Mouse (Mus musculus) MEL (cell line): ENCODE results near the gene Gria4. TPM values are rescaled to one million over a fixed set of nuclear protein-coding genes. Genes with fewer than 3 reads are reported as not detected.
"Not testable (repeated sequence)": the region's sequence is repeated elsewhere in the genome, so short reads cannot be mapped to it uniquely, and the experiment has no call there.

ENCODE experiments used
- DNase-seq: peaks from one replicate; pipeline ENCODE4 v3.0.0; 2011; ENCODE audit warnings: low read depth, low spot score
- H3K27ac ChIP-seq: 2 replicates; pipeline ENCODE4 v1.5.1; 2012; ENCODE audit warnings: low read depth, mild to moderate bottlenecking, control low read depth, low read length, moderate library complexity; ENCODE audit not compliant: control insufficient read depth
- H3K27me3 ChIP-seq, 2 experiments: fragments of 150-350 bp in 1 of 2; sonication (generic) in 1 of 2; 2 replicates each; pipeline ENCODE4 v1.6.1; 2012; ENCODE audit warnings: low read length in 2 of 2, mild to moderate bottlenecking in 2 of 2, improper control_type of control experiment in 1 of 2, moderate library complexity in 1 of 2; ENCODE audit not compliant: insufficient read depth in 2 of 2, control insufficient read depth in 1 of 2
- H3K36me3 ChIP-seq, 2 experiments: 2 replicates each; pipeline ENCODE4 v1.6.1; 2012 to 2014; ENCODE audit warnings: low read length in 2 of 2, improper control_type of control experiment in 1 of 2, inconsistent platforms in 1 of 2, mild to moderate bottlenecking in 1 of 2; ENCODE audit not compliant: insufficient read depth in 2 of 2, control insufficient read depth in 1 of 2
- H3K4me1 ChIP-seq, 2 experiments: fragments of 150-350 bp in 1 of 2; sonication (generic) in 1 of 2; 2 replicates each; pipeline ENCODE4 v1.6.1; 2012; ENCODE audit warnings: low read length in 2 of 2, improper control_type of control experiment in 1 of 2, mild to moderate bottlenecking in 1 of 2; ENCODE audit not compliant: insufficient read depth in 2 of 2, control insufficient read depth in 1 of 2
- H3K4me3 ChIP-seq, 2 experiments: fragments of 150-350 bp in 1 of 2; sonication (generic) in 1 of 2; 2 replicates each; pipeline ENCODE4 v1.5.1; 2012; ENCODE audit warnings: low read depth in 2 of 2, low read length in 2 of 2, mild to moderate bottlenecking in 2 of 2, moderate library complexity in 2 of 2, control low read depth in 1 of 2, improper control_type of control experiment in 1 of 2; ENCODE audit not compliant: control insufficient read depth in 1 of 2, insufficient read depth in 1 of 2
- H3K79me2 ChIP-seq: 2 replicates; pipeline ENCODE4 v1.6.1; 2012; ENCODE audit warnings: mild to moderate bottlenecking, low read length, moderate library complexity; ENCODE audit not compliant: control insufficient read depth, poor library complexity, insufficient read depth
- H3K9ac ChIP-seq: 2 replicates; pipeline ENCODE4 v1.6.1; 2012; ENCODE audit warnings: low read depth, mild to moderate bottlenecking, control low read depth, low read length, moderate library complexity; ENCODE audit not compliant: control insufficient read depth, poor library complexity, severe bottlenecking
- H3K9me3 ChIP-seq: fragments of 150-350 bp; sonication (generic); replicated peaks from 2 replicates; pipeline ENCODE4 v1.6.1; 2012; ENCODE audit warnings: mild to moderate bottlenecking, low read length, improper control_type of control experiment, moderate library complexity; ENCODE audit not compliant: insufficient read depth
- BHLHE40 ChIP-seq: IDR thresholded peaks from 2 replicates; pipeline ENCODE4 v1.6.1; 2012; ENCODE audit warnings: low read depth, mild to moderate bottlenecking, inconsistent platforms, low read length, improper control_type of control experiment, borderline replicate concordance
- CHD2 ChIP-seq: IDR thresholded peaks from 2 replicates; pipeline ENCODE4 v1.6.1; 2011; ENCODE audit warnings: low read length, improper control_type of control experiment
- CTCF ChIP-seq, 3 experiments: IDR thresholded peaks in 2 of 3; conservative IDR thresholded peaks in 1 of 3; 2 replicates each; pipeline ENCODE4 v1.5.1; 2011 to 2012; ENCODE audit warnings: low read length in 3 of 3, low read depth in 2 of 3, mild to moderate bottlenecking in 2 of 3, improper control_type of control experiment in 1 of 3, inconsistent platforms in 1 of 3, mixed read lengths in 1 of 3, moderate library complexity in 1 of 3; ENCODE audit not compliant: control insufficient read depth in 1 of 3, insufficient read depth in 1 of 3, poor library complexity in 1 of 3, severe bottlenecking in 1 of 3
- GATA1 ChIP-seq: IDR thresholded peaks from 2 replicates; pipeline ENCODE4 v1.6.1; 2011; ENCODE audit warnings: low read depth, low read length, improper control_type of control experiment
- KAT2A ChIP-seq: conservative IDR thresholded peaks from 2 replicates; pipeline ENCODE4 v1.6.1; 2012; ENCODE audit warnings: low read depth, low read length, improper control_type of control experiment, inconsistent platforms
- MAX ChIP-seq: IDR thresholded peaks from 2 replicates; pipeline ENCODE4 v1.6.1; 2011; ENCODE audit warnings: low read length, improper control_type of control experiment
- MXI1 ChIP-seq: IDR thresholded peaks from 2 replicates; pipeline ENCODE4 v1.6.1; 2011; ENCODE audit warnings: mild to moderate bottlenecking, low read depth, low read length, improper control_type of control experiment
- MYC ChIP-seq: IDR thresholded peaks from 2 replicates; pipeline ENCODE4 v1.6.1; 2011; ENCODE audit warnings: low read depth, mild to moderate bottlenecking, low read length, improper control_type of control experiment, moderate library complexity
- NRF1 ChIP-seq: IDR thresholded peaks from 2 replicates; pipeline ENCODE4 v1.6.1; 2014; ENCODE audit warnings: low read depth, mild to moderate bottlenecking, inconsistent platforms, low read length, improper control_type of control experiment, moderate library complexity; ENCODE audit not compliant: poor library complexity, insufficient read depth, severe bottlenecking
- POLR2AphosphoS2 ChIP-seq: IDR thresholded peaks from 2 replicates; pipeline ENCODE4 v1.6.1; 2011; ENCODE audit warnings: low read length, improper control_type of control experiment
- RCOR1 ChIP-seq: IDR thresholded peaks from 2 replicates; pipeline ENCODE4 v1.6.1; 2012; ENCODE audit warnings: low read depth, mild to moderate bottlenecking, inconsistent platforms, low read length, improper control_type of control experiment
- TBP ChIP-seq: IDR thresholded peaks from 2 replicates; pipeline ENCODE4 v1.8.0; 2011; ENCODE audit warnings: low read depth, low read length, improper control_type of control experiment
- TCF12 ChIP-seq: IDR thresholded peaks from 2 replicates; pipeline ENCODE4 v1.6.1; 2014; ENCODE audit warnings: low read depth, mild to moderate bottlenecking, inconsistent platforms, low read length, improper control_type of control experiment, moderate library complexity
- UBTF ChIP-seq: IDR thresholded peaks from 2 replicates; pipeline ENCODE4 v1.6.1; 2012; ENCODE audit warnings: low read depth, mild to moderate bottlenecking, inconsistent platforms, low read length, improper control_type of control experiment, moderate library complexity, borderline replicate concordance; ENCODE audit not compliant: insufficient read depth
- USF1 ChIP-seq: IDR thresholded peaks from 2 replicates; pipeline ENCODE4 v1.6.1; 2014; ENCODE audit warnings: low read depth, mild to moderate bottlenecking, inconsistent platforms, low read length, improper control_type of control experiment, moderate library complexity
- polyA plus RNA-seq, 2 experiments: library from polyadenylated mRNA; stranded (reverse) in 1 of 2; unstranded in 1 of 2; fragments of >175 nt in 1 of 2; fragments of >200 nt in 1 of 2; gene quantifications; 2 replicates each; pipeline versions ENCODE4 v1.2.1 to v1.2.4; 2012; ENCODE audit warnings: low replicate concordance in 2 of 2, low read depth in 1 of 2; ENCODE audit not compliant: insufficient read length in 2 of 2, insufficient read depth in 1 of 2, missing spikeins in 1 of 2
- total RNA-seq: library from RNA; depleted of rRNA; stranded (reverse); fragments of 300-350 nt; gene quantifications from 2 replicates; pipeline ENCODE4 v1.2.3, GENCODE M21; 2012

Gene Gria4
- total and polyA plus RNA-seq, 3 experiments = not detected

DNA sequence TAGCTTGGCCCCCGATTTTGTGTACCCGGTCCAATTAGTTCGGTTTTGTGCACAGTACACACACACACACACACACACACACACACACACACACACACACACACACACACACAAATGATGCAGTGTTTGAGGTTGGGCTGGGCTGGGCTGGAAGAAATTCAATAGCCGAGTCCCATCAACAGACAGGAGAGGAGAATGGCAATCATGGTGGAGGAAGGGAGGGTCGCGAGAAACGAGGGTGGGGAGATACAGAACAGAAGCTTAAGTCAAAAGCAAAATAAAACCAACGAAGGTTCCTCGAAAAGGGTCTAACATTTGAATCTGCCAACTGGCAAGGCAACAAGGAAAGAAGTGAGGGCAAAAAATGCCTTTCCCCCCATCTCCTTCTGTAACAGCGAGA is 1.6 kb downstream of the Gria4 start:
- no peak overlapping the region for H3K9ac ChIP-seq
- TF ChIP-seq USF1 = no peak
- no peak for TF ChIP-seq NRF1
- no peak for TF ChIP-seq MAX
- no peak for DNase-seq
- no peaks in the 10 kb centered on the region for H3K27me3 ChIP-seq
- no peak overlapping the region for H3K27ac ChIP-seq
- no peaks in the 10 kb centered on the region for H3K79me2 ChIP-seq
- H3K4me3 ChIP-seq = no peak overlapping the region
- H3K9me3 ChIP-seq = no peaks in the 10 kb centered on the region
- no peaks in the 10 kb centered on the region for H3K36me3 ChIP-seq
- H3K4me1 ChIP-seq = 0 out of 4 replicates have a peak, but pooled peaks cover 0 to 2% of the 10 kb centered on the region in 2 experiments

- not testable (repeated sequence) for H3K9me3 ChIP-seq, H3K4me1 ChIP-seq, H3K36me3 ChIP-seq, H3K27ac ChIP-seq, H3K27me3 ChIP-seq, H3K79me2 ChIP-seq, H3K9ac ChIP-seq, H3K4me3 ChIP-seq, DNase-seq
These were observed 46.6 kb downstream of the Gria4 start for GRCm38 (mm10) chr9:4749407-4749806.

DNA sequence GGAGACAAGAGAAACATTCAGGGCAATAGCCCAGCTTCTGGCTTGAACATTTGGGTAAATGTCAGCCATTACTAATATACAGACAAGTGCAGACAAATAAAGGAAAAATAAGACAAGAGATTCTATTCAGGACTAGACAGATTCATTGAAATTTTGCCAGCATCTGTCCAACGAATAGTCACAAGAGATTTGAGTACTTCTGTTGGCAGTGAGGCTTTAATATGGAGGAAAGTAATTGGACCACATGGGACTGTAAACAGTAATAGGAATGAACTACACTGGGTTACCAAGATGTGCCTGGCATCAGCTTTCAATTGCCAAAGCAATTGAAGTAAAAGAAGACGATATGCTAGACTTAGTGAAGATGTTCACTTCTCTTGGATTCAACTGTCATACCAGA is 81.9 kb downstream of the Gria4 start:
- no peaks in the 10 kb centered on the region for H3K36me3 ChIP-seq
- H3K9ac ChIP-seq = no peak overlapping the region
- no peak overlapping the region for H3K4me3 ChIP-seq
- H3K27ac ChIP-seq = no peak overlapping the region
- H3K79me2 ChIP-seq = no peaks in the 10 kb centered on the region
- no peaks in the 10 kb centered on the region for H3K4me1 ChIP-seq
- no peak for TF ChIP-seq TBP
- TF ChIP-seq UBTF = no peak
- TF ChIP-seq MYC = no peak
- no peak for TF ChIP-seq KAT2A
- TF ChIP-seq GATA1 = no peak
- no peak for TF ChIP-seq CHD2
- no peak for TF ChIP-seq BHLHE40
- TF ChIP-seq MXI1 = no peak
- no peak for TF ChIP-seq CTCF (IDR thresholded peaks at IDR 0.05 in 2 of 3, conservative IDR thresholded peaks at IDR 0.05 in 1 of 3; ENCODE audit: control insufficient read depth in 1 of 3, insufficient read depth in 1 of 3, low read depth in 2 of 3, low read length in 3 of 3, poor library complexity in 1 of 3, severe bottlenecking in 1 of 3)
- TF ChIP-seq MAX = no peak
- TF ChIP-seq POLR2AphosphoS2 = no peak
- TF ChIP-seq TCF12 = no peak
- TF ChIP-seq RCOR1 = no peak
- TF ChIP-seq, all 39 proteins: peak for 0
- Histone ChIP-seq H3K27me3 (no peaks in the 10 kb centered on the region), H3K9me3 (no peaks in the 10 kb centered on the region)
- DNase-seq = no peak
